Mouse (Mus musculus) T-helper 2 cell (primary cell): ENCODE measurements around the gene Fscn2.

ENCODE experiments used
- in situ Hi-C: fragments of 300-600 bp; cut with MboI, MseI; formaldehyde crosslinking; loops from one replicate; pipeline ENCODE4 v1.15.1; 2025; ENCODE audit warnings: high pct_unique_total_duplicates

Fscn2 gene

DNA sequence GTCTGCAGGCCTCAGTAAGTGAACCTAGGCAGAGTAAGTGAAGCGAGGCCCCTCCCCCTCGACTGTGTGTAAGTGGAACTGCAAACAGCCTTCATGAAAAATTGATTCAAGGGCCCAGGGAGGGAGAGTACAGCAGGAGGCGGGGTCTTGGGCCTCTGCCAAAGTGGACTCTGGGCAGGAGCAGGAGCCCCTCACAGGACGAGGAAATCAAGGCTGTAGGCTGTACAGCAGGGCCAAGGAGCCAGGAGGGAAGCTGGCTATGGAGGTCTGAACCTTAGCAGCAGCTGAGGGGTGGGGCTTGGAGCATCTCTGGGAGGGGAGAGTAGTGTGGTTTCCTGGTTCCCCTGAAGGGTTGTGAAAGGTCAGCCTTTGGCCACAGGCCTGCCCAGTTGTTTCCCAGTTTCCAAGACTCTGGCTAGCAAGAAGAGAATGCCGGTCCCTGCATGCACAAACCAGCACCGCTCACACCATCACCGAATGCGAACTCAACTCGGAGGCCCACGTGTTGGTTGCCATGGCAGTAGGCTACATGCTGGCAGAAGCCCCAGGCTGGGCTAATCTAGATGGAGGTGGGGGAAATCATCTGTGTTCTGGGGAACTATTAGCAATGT lies 3.4 kb upstream of the Fscn2 start:
- in situ Hi-C loops: no loop called here

DNA sequence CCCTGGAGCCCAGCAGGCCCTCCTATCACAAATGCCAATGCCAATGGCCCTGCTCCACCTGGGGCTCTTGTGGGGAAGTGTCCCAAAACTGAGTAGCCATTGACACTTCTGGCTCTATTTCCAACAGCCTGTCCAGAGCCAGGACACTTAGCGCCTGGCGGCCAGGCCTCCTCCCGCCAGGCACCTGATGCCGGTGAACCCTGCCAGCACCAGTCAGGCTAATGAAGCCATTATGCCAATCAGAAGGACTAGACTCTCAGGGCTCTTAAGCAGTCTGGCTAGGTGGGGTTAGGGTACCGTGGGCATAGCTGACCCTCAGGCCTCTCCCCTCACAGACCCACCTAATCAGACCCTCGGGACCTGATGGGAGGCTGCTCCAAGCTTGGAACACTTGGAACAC lies 1.9 kb upstream of the Fscn2 start:
- in situ Hi-C loops: no loop called here

DNA sequence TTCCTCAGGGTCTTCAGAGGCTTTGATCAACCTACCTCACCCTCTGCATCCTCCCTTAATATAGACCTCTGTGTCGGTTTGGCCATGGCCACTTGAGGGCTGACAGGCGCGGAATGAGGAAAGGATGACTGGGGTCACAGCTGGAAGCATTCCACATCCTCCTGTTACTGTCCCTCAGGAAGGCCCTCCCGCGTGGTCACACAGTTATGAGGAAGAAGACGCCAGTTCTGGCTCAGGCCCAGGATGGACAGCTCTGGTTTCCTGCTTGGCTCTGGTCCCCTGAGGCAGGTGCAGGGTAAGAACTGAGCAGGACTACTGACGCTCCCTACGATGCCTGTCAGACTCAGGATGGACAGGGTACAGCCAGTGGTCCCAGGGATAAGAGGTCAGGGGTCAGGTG lies 1.3 kb upstream of the Fscn2 start:
- in situ Hi-C loops: no loop called here

DNA sequence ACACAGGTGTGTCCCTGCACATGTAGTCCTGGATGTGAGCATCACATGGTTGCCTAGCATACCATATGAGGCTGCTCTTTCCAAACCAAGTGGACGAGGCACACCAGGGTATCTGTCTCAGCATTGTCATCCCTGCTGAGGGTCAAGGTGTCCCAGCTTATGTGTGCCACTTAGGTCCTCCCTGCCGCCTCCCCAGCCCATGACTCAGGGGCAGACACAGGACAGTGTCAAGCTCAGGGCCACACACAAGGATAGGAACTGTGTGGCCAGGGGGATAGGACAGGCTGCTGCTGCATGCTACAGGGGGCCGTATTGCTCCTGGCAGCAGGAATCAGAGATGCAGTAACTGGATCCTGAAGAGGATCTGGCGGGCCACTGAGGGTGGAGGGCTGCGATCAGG lies 579 bp upstream of the Fscn2 start:
- in situ Hi-C loops: no loop called here

DNA sequence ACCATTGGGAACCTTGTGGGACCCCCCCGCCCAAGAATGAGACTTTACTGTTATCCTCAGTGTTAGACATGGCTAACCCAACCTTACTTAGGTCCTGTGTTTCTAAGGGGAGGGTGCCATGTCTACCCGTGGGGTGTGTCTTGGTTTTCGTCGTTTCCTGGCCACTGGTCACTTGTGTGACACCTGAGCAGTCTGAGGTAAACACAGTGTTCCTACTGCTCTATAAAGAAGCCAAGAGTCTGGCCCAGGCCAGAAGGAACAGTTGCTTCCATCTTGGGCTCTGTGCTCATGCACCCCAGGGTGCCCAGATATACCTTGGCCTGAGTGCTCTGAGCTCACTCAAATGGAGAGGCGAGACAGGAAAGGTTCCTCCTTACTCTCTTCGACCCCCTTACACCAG lies 1.6 kb downstream of the Fscn2 start:
- in situ Hi-C loops: no loop called here

DNA sequence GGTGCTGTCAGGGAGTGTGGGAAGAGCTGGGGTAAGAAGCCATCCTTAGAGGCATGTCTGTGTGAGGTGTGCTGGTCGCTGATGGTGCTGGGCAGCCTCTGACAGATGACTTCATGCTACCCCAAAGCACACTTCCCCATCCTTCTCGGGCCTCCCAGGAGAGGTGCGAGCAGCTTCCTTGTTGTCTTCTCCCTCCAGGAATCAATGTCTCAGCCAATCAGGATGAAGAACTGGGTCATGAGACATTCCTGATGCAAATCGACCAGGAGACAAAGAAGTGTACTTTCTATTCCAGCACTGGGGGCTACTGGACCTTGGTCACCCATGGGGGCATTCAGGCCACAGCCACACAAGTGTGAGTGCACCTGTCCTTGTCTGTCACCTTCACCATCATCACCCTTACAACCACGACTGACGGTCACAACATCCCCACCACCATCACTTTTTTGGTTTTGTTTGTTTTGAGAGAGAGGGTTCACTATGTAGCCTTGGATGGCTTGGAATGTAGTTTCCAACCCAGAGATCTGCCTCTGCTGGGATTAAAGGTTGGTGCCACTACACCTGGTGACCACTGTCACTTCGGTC lies 5.2 kb downstream of the Fscn2 start:
- in situ Hi-C loops: no loop called here

DNA sequence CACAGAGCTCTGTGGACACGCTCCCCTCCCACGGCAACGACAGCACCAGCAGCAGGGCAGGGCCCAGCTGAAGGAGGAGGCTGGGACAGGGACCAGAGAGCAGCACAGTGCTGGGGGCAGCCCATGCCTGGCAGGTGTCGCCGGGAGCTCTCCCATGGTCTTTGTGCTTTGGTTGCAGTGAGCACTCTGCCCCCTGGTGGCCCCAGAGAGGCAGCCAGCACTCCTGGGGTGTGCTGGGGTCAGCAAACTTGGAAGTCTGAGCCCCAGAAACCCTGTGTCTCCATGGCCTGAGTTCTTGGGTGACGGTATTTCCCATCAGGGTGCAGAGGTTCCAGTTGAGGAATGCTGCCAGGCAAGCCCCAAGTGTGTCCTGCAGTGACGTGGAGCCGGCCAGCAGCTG lies 8.3 kb downstream of the Fscn2 start:
- in situ Hi-C loops: no loop called here

DNA sequence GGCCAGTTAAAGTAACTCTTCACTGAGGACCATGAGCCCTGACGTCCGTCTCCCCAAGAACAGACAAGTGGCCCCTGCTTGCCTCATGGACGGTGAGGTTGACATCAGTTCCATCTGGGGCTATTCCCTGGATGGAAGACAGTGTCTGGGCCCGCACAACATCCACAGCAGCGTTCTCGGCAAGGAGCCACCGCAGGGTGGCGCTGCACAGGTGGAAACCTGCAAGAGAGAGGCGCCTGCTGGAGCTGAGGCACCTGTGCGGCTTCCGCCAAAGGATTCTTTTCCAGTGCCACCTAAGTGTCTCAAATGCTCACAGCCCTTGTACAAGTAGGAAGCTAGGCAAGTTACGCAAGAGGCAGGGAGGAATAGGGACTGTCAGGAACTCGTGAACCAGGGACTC lies 11.7 kb downstream of the Fscn2 start:
- in situ Hi-C loops: no loop called here

DNA sequence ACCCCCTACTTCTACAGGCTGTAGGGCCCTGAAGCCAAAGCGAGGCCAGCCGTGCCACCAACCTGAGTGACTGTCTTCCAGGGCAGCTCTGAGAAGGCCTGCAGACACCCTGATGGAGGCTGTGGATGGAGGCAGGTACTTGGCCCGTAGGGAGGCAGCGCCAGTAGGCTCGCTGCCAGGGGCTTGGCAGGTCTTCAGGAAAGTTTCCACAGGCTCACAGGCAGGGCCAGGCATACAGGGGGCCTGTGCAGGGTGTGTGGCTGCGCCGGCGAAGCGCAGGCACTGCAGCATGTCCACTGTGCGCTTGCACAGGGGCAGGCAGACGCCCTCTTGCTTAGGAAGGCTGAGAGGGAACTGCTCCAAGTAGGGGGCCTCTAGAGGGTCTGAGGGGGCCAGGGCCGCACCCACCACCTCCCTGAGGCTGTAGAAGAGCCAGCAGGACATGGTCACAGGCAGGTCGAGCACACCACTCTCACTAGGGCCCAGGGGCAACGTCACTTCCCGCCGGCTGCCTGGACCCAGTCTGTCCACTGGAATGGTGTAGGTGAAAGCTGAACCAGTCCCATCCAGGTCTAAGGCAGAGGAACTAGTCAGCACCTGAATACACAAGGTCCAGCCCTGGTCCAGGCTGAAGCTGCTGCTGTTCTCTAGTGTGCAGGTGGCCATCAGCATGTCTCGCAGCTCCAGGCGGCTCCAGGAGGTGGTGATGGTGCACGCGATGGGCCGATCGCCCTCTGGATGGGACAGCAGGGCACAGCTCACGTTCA lies 12.7 kb downstream of the Fscn2 start:
- in situ Hi-C loops: no loop called here

DNA sequence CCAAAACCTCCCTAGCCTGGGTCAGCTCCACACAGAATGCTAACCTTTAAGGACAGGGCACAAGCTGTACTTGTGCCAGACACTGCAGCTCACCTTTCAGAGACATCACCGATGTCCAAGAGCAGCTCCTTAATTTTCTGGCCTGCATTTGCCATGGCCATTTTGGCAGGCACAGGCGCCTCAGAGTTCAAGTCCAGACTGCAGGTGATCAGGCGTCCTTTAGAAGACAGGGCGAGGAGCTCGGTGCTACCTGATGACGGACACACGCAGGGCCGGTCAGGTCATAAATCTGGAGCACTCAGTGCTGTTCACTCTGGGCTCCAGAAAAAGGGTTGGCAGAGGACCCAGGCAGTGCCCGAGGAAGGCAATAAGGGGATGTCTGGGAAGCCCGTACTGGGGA lies 14.0 kb downstream of the Fscn2 start:
- in situ Hi-C loops: no loop called here

DNA sequence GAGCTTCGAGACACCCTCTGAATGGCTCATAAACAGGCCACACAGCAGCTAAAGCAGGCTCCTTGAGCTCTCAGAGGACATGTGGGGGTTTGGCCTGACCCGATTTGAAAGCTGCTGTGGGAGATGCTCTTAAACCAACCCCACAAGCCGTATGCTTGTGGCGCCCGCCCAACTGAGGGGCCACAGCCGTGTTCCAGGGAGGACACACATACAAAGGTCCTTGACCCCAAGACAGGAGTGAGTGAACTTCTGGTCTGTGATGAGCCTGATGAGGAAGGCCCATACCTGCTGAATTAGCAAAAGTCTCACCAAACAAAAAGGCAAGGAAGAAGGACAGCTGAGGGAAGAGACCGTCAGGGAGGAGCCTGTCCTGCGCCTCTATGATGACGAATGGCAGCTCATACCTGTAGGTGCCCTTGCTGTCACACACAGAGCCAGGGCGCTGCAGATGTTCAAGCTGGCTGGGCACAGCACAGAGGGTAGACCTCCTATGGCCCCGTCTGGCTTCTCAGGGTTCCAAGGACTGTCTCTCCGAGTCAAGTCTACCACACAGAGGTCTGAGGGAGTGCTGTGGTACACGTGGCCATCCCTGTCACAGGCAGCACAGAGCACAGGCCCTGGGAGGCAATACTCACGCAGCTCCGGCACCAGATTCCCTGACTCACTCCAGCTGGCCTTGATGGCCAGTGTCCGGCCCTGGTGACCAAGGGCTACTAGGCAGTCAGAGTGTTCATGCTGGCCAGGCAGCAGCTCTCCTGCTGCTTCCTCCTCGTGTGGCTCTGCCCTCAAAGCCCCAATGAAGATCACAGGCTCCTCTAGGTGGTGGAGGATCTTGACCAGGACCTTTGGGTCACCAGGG lies 15.2 kb downstream of the Fscn2 start:
- in situ Hi-C loops: no loop called here

DNA sequence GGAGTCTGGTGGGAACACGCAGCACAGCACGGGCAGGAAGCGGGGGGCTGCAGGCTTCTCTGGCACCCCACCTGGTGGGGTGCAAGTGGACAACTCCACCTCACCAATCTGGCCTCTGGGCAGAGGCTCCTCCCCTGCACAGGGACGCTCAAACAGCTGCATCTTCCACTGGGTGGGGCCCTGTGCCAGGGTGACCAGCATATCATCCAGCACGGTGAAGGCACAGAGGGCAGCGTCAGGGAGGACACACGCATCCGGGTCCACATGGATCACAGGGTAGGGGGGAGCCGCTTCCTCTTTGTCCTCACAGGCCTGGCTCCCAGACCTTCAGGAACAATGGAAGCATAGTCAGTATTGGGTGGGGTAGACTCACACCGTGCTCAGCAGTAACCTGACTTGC lies 16.0 kb downstream of the Fscn2 start:
- in situ Hi-C loops: no loop called here

DNA sequence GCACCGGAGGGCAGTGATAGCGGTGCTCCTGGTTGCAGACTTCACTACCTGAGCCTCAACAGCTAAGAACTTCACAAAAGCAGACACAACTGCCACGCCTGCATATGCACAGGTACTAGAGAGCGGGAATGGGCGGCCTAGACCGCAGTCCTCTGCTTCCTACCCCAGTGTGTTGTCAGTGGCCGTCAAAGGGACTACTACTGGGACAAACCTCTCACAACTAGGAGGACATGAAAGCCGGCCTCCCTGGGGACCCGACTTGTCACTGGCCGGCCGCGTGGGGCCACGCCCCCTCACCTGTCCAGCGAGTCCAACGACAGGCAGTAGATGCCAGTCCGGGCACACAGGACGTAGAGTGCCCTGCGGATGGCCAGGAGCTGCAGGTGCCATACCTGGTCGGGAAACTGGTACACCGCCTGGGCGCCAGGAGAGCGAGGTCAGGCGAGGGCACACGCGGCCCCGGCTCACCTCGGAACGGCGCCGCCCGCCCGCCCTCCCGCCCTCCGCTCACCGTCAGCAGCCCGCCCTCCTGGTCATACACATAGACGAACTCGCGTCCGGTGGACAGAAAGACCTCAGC lies 16.8 kb downstream of the Fscn2 start:
- in situ Hi-C loops: no loop called here

DNA sequence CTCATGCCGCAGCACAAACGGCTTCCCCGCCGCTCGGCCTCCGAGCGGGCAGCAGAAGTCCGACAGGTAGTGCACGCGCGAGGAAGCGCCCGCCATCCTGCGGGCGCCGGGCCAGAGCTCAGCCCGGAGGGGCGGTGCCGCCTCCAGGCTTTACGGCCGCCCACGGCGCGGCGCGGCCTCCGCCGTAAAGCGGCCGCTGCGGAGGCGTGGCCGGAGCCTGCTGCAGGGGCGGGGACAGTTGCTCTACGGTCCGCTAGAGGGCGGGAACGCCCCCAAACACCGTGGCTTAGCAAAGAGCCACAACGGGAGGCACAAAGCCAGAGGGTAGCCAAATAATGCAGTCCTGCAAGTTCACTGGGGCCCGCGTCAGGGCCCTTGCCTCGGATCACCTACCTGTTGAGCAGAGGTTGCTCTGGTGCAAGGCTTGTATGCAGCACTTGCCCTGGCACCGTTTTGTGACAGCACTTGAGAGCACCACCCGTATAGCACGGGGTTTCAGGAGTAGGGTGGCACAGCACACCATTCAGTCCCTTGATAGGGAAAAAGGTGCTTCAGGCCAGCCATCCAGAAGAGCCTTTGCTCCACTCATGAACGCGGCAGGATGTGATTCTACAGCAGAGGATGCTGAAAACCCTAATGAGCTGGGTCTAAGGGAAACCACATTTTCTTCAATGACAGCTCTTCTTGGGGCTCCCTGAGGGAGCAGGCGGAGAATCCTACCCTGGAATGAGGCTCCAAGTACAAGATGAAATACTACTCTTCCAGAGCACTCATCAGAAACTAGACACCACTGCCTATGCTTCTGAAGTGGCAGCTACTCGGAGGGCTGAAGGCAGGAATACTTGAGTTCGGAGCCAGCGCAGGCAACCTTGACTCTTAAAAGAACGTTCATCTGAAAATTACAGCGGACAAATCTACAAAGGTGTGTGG lies 17.5 kb downstream of the Fscn2 start, which contains the start of gene Faap100:
Gene Faap100 (minus strand): TSS at position 154 of the 930 bp plus-strand sequence.
- in situ Hi-C loops: no loop called here

DNA sequence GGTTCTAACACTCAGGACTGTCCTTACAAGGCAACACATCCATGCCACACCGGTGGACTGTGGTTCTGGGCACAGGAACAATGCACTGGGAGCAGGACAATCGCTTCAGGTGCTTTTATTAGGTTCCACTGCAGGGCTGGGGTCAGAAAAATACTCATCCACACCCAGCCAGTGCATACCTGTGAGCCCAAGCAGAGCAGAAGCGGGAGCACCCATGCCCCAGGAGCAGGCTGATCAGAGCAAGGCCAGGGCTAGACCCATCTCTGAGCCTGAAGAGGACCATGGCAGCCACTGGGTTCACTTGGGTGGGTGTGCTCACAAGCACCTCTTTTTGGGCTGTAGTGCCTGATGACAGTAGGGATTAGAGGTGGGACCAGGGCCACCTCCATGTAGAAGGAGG lies 18.9 kb downstream of the Fscn2 start:
- in situ Hi-C loops: loop anchor here (10.0 kb wide), 1 partner anchor 315 kb away; no protein-coding TSS in a partner anchor

DNA sequence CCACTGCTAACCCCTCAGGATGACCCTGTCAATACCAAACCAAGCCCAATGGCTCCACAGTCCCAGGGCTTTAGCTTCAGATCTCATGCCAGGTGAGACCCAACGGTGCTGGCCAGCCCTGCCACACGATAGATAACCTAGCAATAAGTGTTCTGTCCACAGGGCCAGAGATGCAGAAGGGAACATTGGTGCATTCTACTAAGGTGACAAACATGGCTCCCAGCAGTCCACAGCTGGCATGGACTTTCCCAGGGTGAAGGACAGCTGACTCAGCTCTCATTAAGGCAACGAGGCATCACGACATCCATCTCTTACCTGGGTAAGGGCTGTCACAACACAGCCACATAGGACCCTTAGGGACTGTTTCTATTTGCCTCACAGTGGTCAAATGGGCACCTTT lies 19.8 kb downstream of the Fscn2 start:
- in situ Hi-C loops: loop anchor here (10.0 kb wide), 1 partner anchor 314 kb away; no protein-coding TSS in a partner anchor

DNA sequence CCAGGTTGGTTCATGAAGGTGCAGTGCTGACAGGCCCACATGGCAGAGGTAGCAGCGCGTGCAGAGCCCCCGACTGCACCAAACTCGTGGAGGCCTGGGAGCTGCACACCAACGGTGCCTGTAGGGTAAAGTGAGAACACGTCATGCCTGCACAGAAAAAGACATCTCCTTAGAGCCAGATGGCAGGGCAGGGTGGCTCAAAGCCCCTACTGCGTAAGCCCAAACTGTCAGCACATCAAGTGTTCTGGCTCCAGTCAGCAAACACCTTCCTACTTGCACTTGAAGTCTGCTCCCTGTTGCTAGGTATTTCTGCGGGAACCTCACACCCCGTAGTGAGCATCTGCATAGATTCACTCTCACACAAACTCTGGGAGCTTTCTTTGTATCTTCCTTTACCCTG lies 21.2 kb downstream of the Fscn2 start:
- in situ Hi-C loops: loop anchor here (10.0 kb wide), 1 partner anchor 312 kb away; no protein-coding TSS in a partner anchor

DNA sequence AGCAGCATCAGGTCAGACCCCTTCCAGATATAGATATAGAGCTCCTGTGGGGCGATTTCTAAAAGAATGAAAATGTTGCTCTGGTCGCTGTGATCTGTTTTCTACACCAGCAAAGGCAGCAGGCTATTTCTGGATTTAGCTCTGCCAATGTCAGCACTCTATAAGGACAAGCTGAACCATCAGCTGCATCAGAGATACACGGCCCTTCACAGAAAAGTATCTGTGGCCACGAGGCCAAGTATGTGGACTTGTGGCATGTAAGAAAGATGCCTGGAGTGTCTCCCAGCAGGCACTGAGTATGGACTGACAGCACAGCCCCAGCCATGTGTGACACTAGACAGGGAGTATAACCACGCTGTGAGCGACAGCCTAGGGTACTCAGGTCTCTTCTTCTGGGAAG lies 25.3 kb downstream of the Fscn2 start:
- in situ Hi-C loops: loop anchor here (10.0 kb wide), 1 partner anchor 308 kb away; no protein-coding TSS in a partner anchor

DNA sequence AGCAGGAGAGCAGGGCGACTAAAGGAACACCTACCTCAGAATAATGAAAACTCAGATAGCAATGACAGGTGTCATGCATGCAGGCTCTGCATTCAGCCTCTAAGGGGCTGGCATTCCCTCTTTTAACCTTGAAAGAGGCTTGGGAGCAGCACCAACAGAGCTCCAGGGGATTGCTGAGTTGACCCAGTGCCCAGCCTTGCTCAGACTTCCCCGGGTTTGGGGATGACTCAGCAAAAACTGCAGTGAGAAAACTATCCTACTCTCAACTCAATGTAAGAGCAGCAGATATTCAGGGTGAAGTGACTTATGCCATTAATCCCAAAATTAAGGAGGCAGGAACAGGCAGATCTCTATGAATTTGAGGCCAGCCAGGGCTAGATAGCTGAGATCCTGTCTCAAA lies 25.8 kb downstream of the Fscn2 start:
- in situ Hi-C loops: loop anchor here (10.0 kb wide), 1 partner anchor 308 kb away; no protein-coding TSS in a partner anchor

DNA sequence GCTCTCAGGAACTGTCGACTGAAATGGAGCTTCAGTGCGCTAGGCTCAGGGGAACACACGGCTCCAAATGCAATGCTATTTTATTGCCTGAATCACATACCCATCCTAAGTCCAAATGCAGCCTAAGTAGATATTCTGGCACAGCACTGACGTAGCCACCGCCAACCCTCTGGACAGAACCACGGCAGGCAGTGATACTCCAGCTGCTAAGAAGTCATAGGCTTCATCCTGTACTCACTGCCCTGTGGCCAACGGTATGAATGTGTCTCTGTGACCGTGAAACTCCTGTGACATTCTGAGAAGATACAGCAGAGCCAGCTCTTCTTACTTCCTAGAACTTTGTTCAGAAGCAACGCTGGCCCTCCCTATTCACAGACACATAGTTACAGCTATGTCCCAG lies 27.2 kb downstream of the Fscn2 start:
- in situ Hi-C loops: loop anchor here (10.0 kb wide), 1 partner anchor 306 kb away; no protein-coding TSS in a partner anchor
